Mouse (Mus musculus) intestine, embryonic 14.5 days (tissue): ENCODE measurements at regions not wholly inside any gene's neighbourhood (a gene's known extent, or its start where the extent isn't known, plus 50 kb on each side); places are given as distances from the start of the nearest gene placed in this dataset.

Source experiments
- ATAC-seq: fragments of 200-750 bp; cut with Nextera tagmentation; replicated peaks from 2 replicates; pipeline ENCODE4 v1.8.0; 2017; ENCODE audit warnings: low read depth, moderate number of reproducible peaks, moderate TSS enrichment, moderate library complexity; ENCODE audit not compliant: low FRiP score, low TSS enrichment
- DNase-seq: peaks from one replicate; pipeline ENCODE4 v3.0.0-alpha.2; 2018; ENCODE audit warnings: low spot score
- H3K27ac ChIP-seq: fragments of 300-500 bp; sonication (generic); 2 replicates; pipeline ENCODE4 v1.5.1; 2014; ENCODE audit warnings: low read depth, mild to moderate bottlenecking, control low read depth
- H3K27me3 ChIP-seq: fragments of 300-500 bp; sonication (generic); replicated peaks from 2 replicates; pipeline ENCODE4 v1.6.1; 2014; ENCODE audit warnings: low read length, control low read depth; ENCODE audit not compliant: control insufficient read depth, insufficient read depth
- H3K36me3 ChIP-seq: fragments of 300-500 bp; sonication (generic); 2 replicates; pipeline ENCODE4 v1.6.1; 2014; ENCODE audit warnings: low read length, control low read depth; ENCODE audit not compliant: control insufficient read depth, insufficient read depth
- H3K4me1 ChIP-seq: fragments of 300-500 bp; sonication (generic); replicated peaks from 2 replicates; pipeline ENCODE4 v1.6.1; 2014; ENCODE audit warnings: low read length, control low read depth, mixed read lengths; ENCODE audit not compliant: control insufficient read depth, insufficient read depth
- H3K4me2 ChIP-seq: fragments of 300-500 bp; sonication (generic); 2 replicates; pipeline ENCODE4 v1.6.1; 2014; ENCODE audit warnings: low read length
- H3K4me3 ChIP-seq: fragments of 300-500 bp; sonication (generic); 2 replicates; pipeline ENCODE4 v1.5.1; 2014; ENCODE audit warnings: low read depth, low read length, control low read depth, mixed read lengths
- H3K9ac ChIP-seq: fragments of 300-500 bp; sonication (generic); 2 replicates; pipeline ENCODE4 v1.6.1; 2014; ENCODE audit warnings: mild to moderate bottlenecking, low read length
- H3K9me3 ChIP-seq: fragments of 300-500 bp; sonication (generic); 2 replicates; pipeline ENCODE4 v1.6.1; 2016; ENCODE audit warnings: low read length, control low read depth; ENCODE audit not compliant: control insufficient read depth
- WGBS: fragments of 180-500 bp; shearing (Covaris S2); extraction: QIAGEN DNeasy Blood & Tissue Kit; methylation state at CpG from one replicate; pipeline ENCODE4 v1.1.7; 2014; 5-methylcytosine and 5-hydroxymethylcytosine counted together

DNA sequence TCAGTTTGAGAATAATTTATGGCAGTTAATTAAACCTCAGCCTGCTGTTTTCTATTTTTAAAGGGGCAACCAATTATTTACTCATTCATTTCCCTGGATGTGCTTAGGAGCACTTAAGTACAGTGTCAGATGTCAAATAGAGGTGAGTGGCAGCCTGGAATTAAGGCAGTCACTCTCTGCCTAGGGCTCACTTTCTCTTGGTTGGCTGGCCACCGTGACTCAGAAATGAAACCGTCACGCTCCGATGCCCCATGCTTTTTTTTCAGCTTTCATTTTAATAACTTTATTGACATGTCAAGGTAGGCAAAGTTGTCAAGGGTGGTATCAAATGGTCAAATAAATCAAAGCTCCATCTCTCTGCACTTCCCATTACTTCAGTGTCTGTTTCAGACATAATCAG lies 547.9 kb upstream of the Jmjd1c start:
- Histone ChIP-seq H3K27me3 (no peaks in the 10 kb centered on the region), H3K4me2 (no peak overlapping the region), H3K9me3 (no peaks in the 10 kb centered on the region), H3K4me1 (0 out of 2 replicates have a peak, but pooled peaks cover 3% of the 10 kb centered on the region), H3K9ac (no peak overlapping the region), H3K4me3 (no peak overlapping the region), H3K27ac (no peak overlapping the region), H3K36me3 (no peaks in the 10 kb centered on the region)
- 72% methylated on average over 4 of the region's 4 CpGs for WGBS
- DNase-seq, result no peak
- ATAC-seq, result no peak

DNA sequence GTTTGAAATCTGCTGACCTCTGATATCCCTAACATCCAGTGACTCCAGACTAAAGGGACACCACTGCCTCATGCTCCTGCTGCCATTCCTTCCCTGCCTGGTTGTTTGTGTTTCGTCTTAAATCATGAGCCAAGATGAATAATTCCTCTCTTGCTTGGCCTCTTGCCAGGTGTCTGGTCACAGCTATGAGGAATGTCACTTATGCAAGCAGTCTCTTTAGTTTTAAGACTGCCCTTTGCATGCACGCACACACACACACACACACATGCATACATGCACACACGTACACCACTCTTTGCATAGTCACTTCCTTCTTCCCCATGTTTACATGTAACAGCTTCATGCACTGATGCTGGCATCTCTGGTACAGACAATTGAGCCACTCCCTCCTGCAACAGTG lies 543.0 kb upstream of the Jmjd1c start:
- Histone ChIP-seq H3K9ac (no peak overlapping the region), H3K27me3 (no peaks in the 10 kb centered on the region), H3K27ac (no peak overlapping the region), H3K4me1 (0 out of 2 replicates have a peak, but pooled peaks cover 3% of the 10 kb centered on the region), H3K4me2 (no peak overlapping the region), H3K9me3 (no peaks in the 10 kb centered on the region), H3K4me3 (no peak overlapping the region), H3K36me3 (no peaks in the 10 kb centered on the region)
- DNase-seq, result no peak
- no peak for ATAC-seq
- WGBS, result 24% methylated on average over 3 of the region's 3 CpGs

DNA sequence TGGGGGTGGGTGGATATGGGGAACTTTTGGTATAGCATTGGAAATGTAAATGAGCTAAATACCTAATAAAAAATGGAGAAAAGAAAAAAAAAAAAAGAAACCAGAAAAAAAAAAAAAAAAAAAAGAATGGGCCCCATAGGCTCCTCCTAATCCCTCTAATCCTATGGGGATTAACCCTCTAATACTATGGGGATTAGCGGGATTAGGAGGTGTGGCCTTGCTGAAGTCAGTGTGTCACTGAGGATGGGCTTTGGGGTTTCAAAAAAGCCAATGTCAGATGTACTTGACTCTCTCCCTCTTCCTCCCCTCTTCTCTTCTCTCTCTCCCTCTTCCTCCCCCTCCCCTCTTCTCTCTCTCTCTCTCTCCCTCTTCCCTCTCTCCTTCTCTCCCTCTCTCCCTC lies 541.7 kb upstream of the Jmjd1c start:
- Histone ChIP-seq H3K36me3 (no peaks in the 10 kb centered on the region), H3K4me2 (no peak overlapping the region), H3K27ac (no peak overlapping the region), H3K9me3 (no peaks in the 10 kb centered on the region), H3K4me3 (no peak overlapping the region), H3K4me1 (0 out of 2 replicates have a peak, but pooled peaks cover 3% of the 10 kb centered on the region), H3K27me3 (no peaks in the 10 kb centered on the region), H3K9ac (no peak overlapping the region)
- ATAC-seq, result no peak
- WGBS, result 71% methylated on average over 1 of the region's 1 CpGs
- no peak for DNase-seq

DNA sequence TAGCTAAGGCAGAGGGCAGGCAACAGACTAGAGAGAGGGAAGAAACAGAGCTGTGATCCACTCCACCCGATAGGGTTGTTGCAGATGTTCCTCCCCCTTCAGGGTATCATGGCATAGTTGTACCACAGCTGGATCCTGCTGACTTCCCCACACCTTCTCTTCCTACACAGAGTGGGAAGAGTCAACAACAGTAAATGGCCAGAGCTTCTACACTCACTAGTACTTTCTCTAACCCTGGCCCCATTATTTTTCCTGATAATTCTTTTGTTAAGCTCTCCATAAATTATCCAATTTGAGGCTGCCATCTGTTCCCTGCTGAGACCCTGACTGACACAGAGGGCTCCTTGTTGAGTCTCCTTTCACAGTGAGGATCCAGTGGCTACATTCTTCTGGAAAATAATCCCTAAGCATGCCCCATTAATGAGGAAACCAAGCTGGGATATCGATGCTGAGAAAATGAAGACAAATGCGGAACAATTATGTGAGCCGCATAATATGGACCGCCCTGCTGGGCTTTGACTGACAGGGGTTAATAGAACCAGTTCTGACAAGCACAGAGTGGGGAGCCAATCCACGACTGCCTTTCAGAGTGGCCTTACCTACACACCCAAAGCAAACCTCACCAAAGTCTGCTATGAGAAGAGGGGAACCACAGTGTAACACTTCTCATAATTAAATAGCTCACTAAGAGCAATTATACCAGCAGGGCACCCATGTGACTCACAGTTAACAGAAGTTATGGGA lies 537.7 kb upstream of the Jmjd1c start:
- H3K27me3 ChIP-seq, result no peaks in the 10 kb centered on the region
- H3K4me3 ChIP-seq, result no peak overlapping the region
- ATAC-seq (no peak), DNase-seq (no peak)
- H3K4me1 ChIP-seq, result no peaks in the 10 kb centered on the region
- no peak overlapping the region for H3K27ac ChIP-seq
- no peaks in the 10 kb centered on the region for H3K36me3 ChIP-seq
- no peaks in the 10 kb centered on the region for H3K9me3 ChIP-seq
- no peak overlapping the region for H3K4me2 ChIP-seq
- 75% methylated on average over 6 of the region's 6 CpGs for whole genome bisulfite sequencing
- no peak overlapping the region for H3K9ac ChIP-seq

DNA sequence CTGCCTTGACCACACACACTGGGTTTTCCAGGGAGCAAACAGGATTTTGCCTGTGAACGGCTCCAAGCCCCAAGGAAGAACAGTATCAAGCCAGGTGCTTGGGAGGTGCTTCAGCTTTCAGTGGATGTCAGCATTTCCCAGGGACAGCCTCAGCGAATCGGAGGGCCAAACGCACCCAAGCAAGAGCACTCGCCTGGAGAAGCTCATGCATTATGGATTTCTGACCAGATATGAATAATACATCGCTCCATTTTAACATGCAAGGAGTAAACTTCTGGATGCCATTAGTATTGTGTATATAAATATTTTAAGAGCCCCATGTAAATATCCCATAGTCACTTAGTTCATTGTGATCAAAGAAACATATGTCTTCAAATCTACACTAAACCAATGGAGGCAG lies 530.6 kb upstream of the Jmjd1c start:
- H3K9me3 ChIP-seq, result no peaks in the 10 kb centered on the region
- ATAC-seq, result no peak
- WGBS, result 84% methylated on average over 6 of the region's 6 CpGs
- H3K27ac ChIP-seq, result no peak overlapping the region
- no peak overlapping the region for H3K9ac ChIP-seq
- no peaks in the 10 kb centered on the region for H3K36me3 ChIP-seq
- H3K4me2 ChIP-seq, result no peak overlapping the region
- no peak for DNase-seq
- no peaks in the 10 kb centered on the region for H3K4me1 ChIP-seq
- no peaks in the 10 kb centered on the region for H3K27me3 ChIP-seq
- H3K4me3 ChIP-seq, result no peak overlapping the region

DNA sequence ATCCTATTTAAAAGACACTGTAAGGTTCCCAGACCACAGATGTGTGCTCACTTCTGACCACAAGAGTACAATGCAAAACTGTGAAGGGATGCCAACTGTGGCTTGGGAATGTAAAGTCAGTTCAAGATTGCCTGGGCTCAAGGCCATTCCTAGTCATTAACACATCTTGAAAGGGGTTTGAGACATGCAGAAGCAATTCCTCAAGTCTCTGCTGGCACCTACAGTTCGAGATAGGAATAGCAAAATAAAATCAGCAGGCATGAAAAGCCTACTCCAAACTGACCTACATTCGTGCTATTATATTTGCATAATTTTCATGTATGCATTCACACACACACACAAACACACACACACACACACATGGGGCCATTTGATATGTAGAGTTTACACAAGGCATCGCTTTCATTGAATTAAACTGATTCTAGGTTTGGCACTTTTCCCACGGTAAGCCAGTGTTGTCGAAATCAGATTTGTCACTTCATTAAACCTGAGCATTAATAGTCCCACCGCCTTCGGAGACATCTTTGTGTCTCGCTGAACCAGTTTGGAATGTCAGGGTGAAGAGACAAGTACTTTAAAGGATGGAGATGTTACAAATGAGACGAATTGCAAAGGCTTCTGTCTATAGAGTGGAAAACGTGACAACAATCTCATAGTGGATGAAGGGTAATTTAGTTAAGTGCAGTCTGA lies 520.9 kb upstream of the Jmjd1c start:
- Histone ChIP-seq H3K4me1 (no peaks in the 10 kb centered on the region), H3K4me3 (no peak overlapping the region), H3K36me3 (no peaks in the 10 kb centered on the region), H3K27ac (no peak overlapping the region), H3K27me3 (no peaks in the 10 kb centered on the region), H3K4me2 (no peak overlapping the region), H3K9me3 (no peaks in the 10 kb centered on the region), H3K9ac (no peak overlapping the region)
- 53% methylated on average over 10 of the region's 10 CpGs for WGBS
- ATAC-seq, result no peak
- no peak for DNase-seq

DNA sequence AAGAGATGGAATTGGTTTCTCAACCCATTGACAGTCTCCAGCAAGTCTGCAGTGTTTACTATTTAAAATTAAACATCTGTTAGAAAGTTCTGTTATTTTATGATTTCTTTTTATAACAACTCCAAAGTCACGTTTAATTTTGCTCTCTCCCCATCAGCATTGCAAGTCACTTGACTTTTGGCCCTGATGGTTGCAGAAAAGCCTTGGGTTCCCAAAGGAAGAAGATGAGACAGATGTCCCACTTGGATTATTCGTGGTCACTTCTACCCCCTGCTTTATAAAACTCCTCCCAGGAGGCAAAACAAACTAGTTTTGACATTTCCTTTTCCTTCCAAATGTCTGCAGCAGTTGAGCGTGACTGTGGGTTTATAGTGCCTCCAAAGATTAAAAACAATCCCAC lies 502.9 kb upstream of the Jmjd1c start:
- WGBS, result 44% methylated on average over 3 of the region's 3 CpGs
- Histone ChIP-seq H3K4me2 (no peak overlapping the region), H3K9me3 (no peaks in the 10 kb centered on the region), H3K27ac (no peak overlapping the region), H3K9ac (no peak overlapping the region), H3K4me1 (0 out of 2 replicates have a peak, but pooled peaks cover 2% of the 10 kb centered on the region), H3K36me3 (no peaks in the 10 kb centered on the region), H3K4me3 (no peak overlapping the region), H3K27me3 (no peaks in the 10 kb centered on the region)
- DNase-seq (no peak), ATAC-seq (no peak)

DNA sequence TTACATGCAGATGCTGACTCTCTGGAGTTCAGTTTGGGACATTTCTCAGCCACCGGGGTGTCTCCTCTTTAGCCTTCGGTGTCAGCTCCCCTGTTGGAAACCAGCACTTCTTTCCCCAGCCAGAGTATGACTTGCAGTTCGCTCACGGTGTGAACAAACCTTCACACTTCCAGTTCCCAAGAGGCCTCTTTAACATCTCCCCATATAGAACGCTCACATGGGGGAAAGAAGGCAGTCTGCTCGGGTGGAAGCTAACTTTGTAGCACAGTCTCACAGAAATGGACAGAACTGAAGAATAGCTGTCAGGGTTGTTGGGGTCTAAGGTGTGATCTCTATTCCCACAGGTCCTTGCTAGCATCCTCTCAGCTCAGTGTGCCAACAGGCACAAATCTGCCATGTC lies 502.4 kb upstream of the Jmjd1c start:
- no peak overlapping the region for H3K9ac ChIP-seq
- no peaks in the 10 kb centered on the region for H3K9me3 ChIP-seq
- H3K4me1 ChIP-seq, result 0 out of 2 replicates have a peak, but pooled peaks cover 6% of the 10 kb centered on the region
- 49% methylated on average over 6 of the region's 6 CpGs for WGBS
- no peaks in the 10 kb centered on the region for H3K27me3 ChIP-seq
- ATAC-seq, result no peak
- H3K36me3 ChIP-seq, result no peaks in the 10 kb centered on the region
- no peak overlapping the region for H3K4me2 ChIP-seq
- H3K4me3 ChIP-seq, result no peak overlapping the region
- no peak overlapping the region for H3K27ac ChIP-seq
- no peak for DNase-seq

DNA sequence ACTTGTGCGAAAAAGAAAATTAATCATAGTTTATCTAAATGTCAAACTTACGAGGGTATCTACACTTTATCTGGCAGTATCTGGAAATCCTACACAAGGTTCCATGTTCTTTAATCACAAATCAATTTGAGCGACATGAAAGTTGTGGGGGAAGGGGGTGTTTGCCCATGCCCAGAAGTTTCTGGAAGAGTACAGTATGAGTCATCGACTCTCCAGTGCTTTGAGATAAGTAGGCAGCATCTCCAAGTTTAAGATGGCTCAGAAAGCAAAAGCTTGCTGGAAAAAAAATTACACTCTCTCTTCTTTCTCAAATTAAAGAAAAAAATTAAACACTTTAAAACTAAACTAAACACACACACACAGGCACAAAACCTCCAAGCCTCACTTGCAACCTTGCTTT lies 498.0 kb upstream of the Jmjd1c start:
- Histone ChIP-seq H3K4me1 (0 out of 2 replicates have a peak, but pooled peaks cover 6% of the 10 kb centered on the region), H3K4me2 (no peak overlapping the region), H3K36me3 (no peaks in the 10 kb centered on the region), H3K9me3 (no peaks in the 10 kb centered on the region), H3K27me3 (no peaks in the 10 kb centered on the region), H3K9ac (no peak overlapping the region), H3K4me3 (no peak overlapping the region), H3K27ac (no peak overlapping the region)
- no peak for ATAC-seq
- 70% methylated on average over 4 of the region's 4 CpGs for WGBS
- no peak for DNase-seq
